Mouse (Mus musculus) hindbrain, embryonic 13.5 days (tissue): Measurements from ENCODE around the gene M6pr. TPM values are rescaled to one million over a fixed set of nuclear protein-coding genes. Genes with fewer than 3 reads are reported as not detected.

Experiments
- ATAC-seq: fragments of 200-750 bp; cut with Nextera tagmentation; 2 replicates; pipeline ENCODE4 v1.8.0; 2017; ENCODE audit warnings: moderate TSS enrichment; ENCODE audit not compliant: low FRiP score
- H3K27ac ChIP-seq: fragments of 300-500 bp; sonication (generic); 2 replicates; pipeline ENCODE4 v1.5.1; 2015; ENCODE audit warnings: inconsistent platforms, mild to moderate bottlenecking, moderate library complexity
- H3K27me3 ChIP-seq: fragments of 300-500 bp; sonication (generic); 2 replicates; pipeline ENCODE4 v1.6.1; 2015; ENCODE audit warnings: mild to moderate bottlenecking, inconsistent platforms
- H3K36me3 ChIP-seq: fragments of 300-500 bp; sonication (generic); 2 replicates; pipeline ENCODE4 v1.6.1; 2015; ENCODE audit warnings: mild to moderate bottlenecking, inconsistent platforms
- H3K4me1 ChIP-seq: fragments of 300-500 bp; sonication (generic); replicated peaks from 2 replicates; pipeline ENCODE4 v1.6.1; 2015; ENCODE audit warnings: inconsistent platforms
- H3K4me2 ChIP-seq: fragments of 300-500 bp; sonication (generic); 2 replicates; pipeline ENCODE4 v1.6.1; 2015; ENCODE audit warnings: inconsistent platforms, mild to moderate bottlenecking, moderate library complexity
- H3K4me3 ChIP-seq: fragments of 300-500 bp; sonication (generic); 2 replicates; pipeline ENCODE4 v1.5.1; 2015; ENCODE audit warnings: mild to moderate bottlenecking, inconsistent platforms
- H3K9ac ChIP-seq: fragments of 300-500 bp; sonication (generic); 2 replicates; pipeline ENCODE4 v1.6.1; 2015; ENCODE audit warnings: mild to moderate bottlenecking, inconsistent platforms
- H3K9me3 ChIP-seq: fragments of 300-500 bp; sonication (generic); 2 replicates; pipeline ENCODE4 v1.6.1; 2016; ENCODE audit warnings: inconsistent platforms
- WGBS: fragments of 180-500 bp; shearing (Covaris S2); methylation state at CpG from one replicate; pipeline ENCODE4 v1.1.7; 2015; 5-methylcytosine and 5-hydroxymethylcytosine counted together
- polyA plus RNA-seq: library from polyadenylated mRNA; unstranded; fragments of >200 nt; fragmentation: Nextera tagmentation; extraction: Ambion mirVana; gene quantifications from 2 replicates; pipeline ENCODE4 v1.2.1, GENCODE M21; 2015

Gene M6pr
- polyA plus RNA-seq, 1 experiment from 2014 or later = 58.2 TPM

GRCm38 (mm10) chr6:122290253-122290652 lies 18.3 kb upstream of the M6pr start:
- Histone ChIP-seq H3K4me2 (no peak overlapping the region), H3K9me3 (no peaks in the 10 kb centered on the region), H3K4me1 (no peaks in the 10 kb centered on the region), H3K27me3 (no peaks in the 10 kb centered on the region), H3K27ac (no peak overlapping the region), H3K36me3 (no peaks in the 10 kb centered on the region), H3K4me3 (no peak overlapping the region), H3K9ac (no peak overlapping the region)
- no peak for ATAC-seq
- 62% methylated on average over 3 of the region's 3 CpGs for WGBS

- H3K4me1 ChIP-seq = 0 out of 2 replicates have a peak, but pooled peaks cover 7% of the 10 kb centered on the region
- H3K9me3 ChIP-seq = no peaks in the 10 kb centered on the region
- no peak overlapping the region for H3K9ac ChIP-seq
- no peak overlapping the region for H3K4me2 ChIP-seq
- H3K27me3 ChIP-seq = no peaks in the 10 kb centered on the region
- no peak for ATAC-seq
- 84% methylated on average over 2 of the region's 2 CpGs for WGBS
- no peaks in the 10 kb centered on the region for H3K36me3 ChIP-seq
- no peak overlapping the region for H3K27ac ChIP-seq
- no peak overlapping the region for H3K4me3 ChIP-seq
Measured at GRCm38 (mm10) chr6:122291264-122291663, 17.3 kb upstream of the M6pr start.

GRCm38 (mm10) chr6:122291735-122292134 lies 16.8 kb upstream of the M6pr start:
- H3K4me3 ChIP-seq = no peak overlapping the region
- no peaks in the 10 kb centered on the region for H3K27me3 ChIP-seq
- H3K4me2 ChIP-seq = no peak overlapping the region
- no peak for ATAC-seq
- H3K36me3 ChIP-seq = no peaks in the 10 kb centered on the region
- no peak overlapping the region for H3K9ac ChIP-seq
- H3K9me3 ChIP-seq = no peaks in the 10 kb centered on the region
- H3K27ac ChIP-seq = no peak overlapping the region
- WGBS = 90% methylated on average over 3 of the region's 3 CpGs
- H3K4me1 ChIP-seq = peaks cover 11% of the 10 kb centered on the region

- WGBS = 65% methylated on average over 2 of the region's 2 CpGs
- H3K4me2 ChIP-seq = no peak overlapping the region
- no peak overlapping the region for H3K9ac ChIP-seq
- ATAC-seq = no peak
- no peaks in the 10 kb centered on the region for H3K9me3 ChIP-seq
- H3K4me3 ChIP-seq = no peak overlapping the region
- no peak overlapping the region for H3K27ac ChIP-seq
- no peaks in the 10 kb centered on the region for H3K27me3 ChIP-seq
- peaks cover 14% of the 10 kb centered on the region for H3K4me1 ChIP-seq
- H3K36me3 ChIP-seq = no peaks in the 10 kb centered on the region
Measured at GRCm38 (mm10) chr6:122292184-122292583, 16.3 kb upstream of the M6pr start.

GRCm38 (mm10) chr6:122293121-122293520 lies 15.4 kb upstream of the M6pr start:
- Histone ChIP-seq H3K27ac (no peak overlapping the region), H3K4me1 (peaks cover 18% of the 10 kb centered on the region), H3K4me2 (no peak overlapping the region), H3K9me3 (no peaks in the 10 kb centered on the region), H3K9ac (no peak overlapping the region), H3K36me3 (no peaks in the 10 kb centered on the region), H3K27me3 (no peaks in the 10 kb centered on the region), H3K4me3 (no peak overlapping the region)
- ATAC-seq = no peak
- WGBS = 93% methylated on average over 8 of the region's 8 CpGs

- H3K4me3 ChIP-seq = no peak overlapping the region
- no peak for ATAC-seq
- 96% methylated on average over 9 of the region's 9 CpGs for WGBS
- peaks cover 18% of the 10 kb centered on the region for H3K4me1 ChIP-seq
- H3K36me3 ChIP-seq = no peaks in the 10 kb centered on the region
- H3K4me2 ChIP-seq = no peak overlapping the region
- no peaks in the 10 kb centered on the region for H3K27me3 ChIP-seq
- no peak overlapping the region for H3K27ac ChIP-seq
- H3K9ac ChIP-seq = no peak overlapping the region
- H3K9me3 ChIP-seq = no peaks in the 10 kb centered on the region
Measured at GRCm38 (mm10) chr6:122293796-122294195, 14.7 kb upstream of the M6pr start.

GRCm38 (mm10) chr6:122294290-122294689 lies 14.2 kb upstream of the M6pr start:
- no peak overlapping the region for H3K27ac ChIP-seq
- H3K36me3 ChIP-seq = no peaks in the 10 kb centered on the region
- 77% methylated on average over 3 of the region's 3 CpGs for WGBS
- H3K9ac ChIP-seq = no peak overlapping the region
- no peaks in the 10 kb centered on the region for H3K9me3 ChIP-seq
- H3K27me3 ChIP-seq = no peaks in the 10 kb centered on the region
- no peak overlapping the region for H3K4me3 ChIP-seq
- no peak overlapping the region for H3K4me2 ChIP-seq
- H3K4me1 ChIP-seq = peaks cover 18% of the 10 kb centered on the region
- ATAC-seq = no peak

GRCm38 (mm10) chr6:122295242-122295641 lies 13.3 kb upstream of the M6pr start:
- no peak overlapping the region for H3K9ac ChIP-seq
- WGBS = 56% methylated on average over 9 of the region's 9 CpGs
- H3K36me3 ChIP-seq = no peaks in the 10 kb centered on the region
- H3K4me3 ChIP-seq = no peak overlapping the region
- ATAC-seq = no peak
- no peaks in the 10 kb centered on the region for H3K27me3 ChIP-seq
- no peak overlapping the region for H3K27ac ChIP-seq
- no peaks in the 10 kb centered on the region for H3K9me3 ChIP-seq
- H3K4me1 ChIP-seq = peaks cover 18% of the 10 kb centered on the region
- no peak overlapping the region for H3K4me2 ChIP-seq

GRCm38 (mm10) chr6:122296918-122297278 lies 11.6 kb upstream of the M6pr start:
- no peaks in the 10 kb centered on the region for H3K36me3 ChIP-seq
- WGBS = 38% methylated on average over 3 of the region's 3 CpGs
- peak overlapping the region; percentile 47 for H3K4me3 ChIP-seq
- H3K4me1 ChIP-seq = peaks cover 18% of the 10 kb centered on the region
- H3K9ac ChIP-seq = peak overlapping the region; percentile 80
- no peaks in the 10 kb centered on the region for H3K9me3 ChIP-seq
- peak overlapping the region; percentile 86 for H3K27ac ChIP-seq
- H3K4me2 ChIP-seq = peak overlapping the region; percentile 67
- ATAC-seq = no peak
- no peaks in the 10 kb centered on the region for H3K27me3 ChIP-seq

- Histone ChIP-seq H3K4me3 (peak overlapping the region; percentile 47), H3K4me2 (peak overlapping the region; percentile 67), H3K9me3 (no peaks in the 10 kb centered on the region), H3K9ac (peak overlapping the region; percentile 80), H3K4me1 (peaks cover 18% of the 10 kb centered on the region), H3K27ac (peak overlapping the region; percentile 86), H3K36me3 (no peaks in the 10 kb centered on the region), H3K27me3 (no peaks in the 10 kb centered on the region)
- 4% methylated on average over 25 of the region's 25 CpGs for WGBS
- ATAC-seq = peak; percentile 79
Measured at GRCm38 (mm10) chr6:122297279-122298222, 11.0 kb upstream of the M6pr start.

GRCm38 (mm10) chr6:122298223-122298609 lies 10.3 kb upstream of the M6pr start:
- H3K4me3 ChIP-seq = peak overlapping the region; percentile 47; the same call in 1 of the 2 replicates
- H3K36me3 ChIP-seq = no peaks in the 10 kb centered on the region
- peak overlapping the region; percentile 86 for H3K27ac ChIP-seq
- H3K4me1 ChIP-seq = peaks cover 18% of the 10 kb centered on the region
- peak; percentile 35; the same call in 1 of the 2 replicates for ATAC-seq
- H3K9ac ChIP-seq = no peak overlapping the region
- H3K27me3 ChIP-seq = no peaks in the 10 kb centered on the region
- peak overlapping the region; percentile 67; the same call in 1 of the 2 replicates for H3K4me2 ChIP-seq
- WGBS = 54% methylated on average over 4 of the region's 4 CpGs
- H3K9me3 ChIP-seq = no peaks in the 10 kb centered on the region

GRCm38 (mm10) chr6:122299621-122300133 lies 8.8 kb upstream of the M6pr start:
- Histone ChIP-seq H3K27ac (no peak overlapping the region), H3K4me3 (no peak overlapping the region), H3K4me1 (peaks cover 18% of the 10 kb centered on the region), H3K9me3 (no peaks in the 10 kb centered on the region), H3K27me3 (no peaks in the 10 kb centered on the region), H3K9ac (no peak overlapping the region), H3K4me2 (no peak overlapping the region), H3K36me3 (no peaks in the 10 kb centered on the region)
- ATAC-seq = no peak
- WGBS = 74% methylated on average over 3 of the region's 3 CpGs

GRCm38 (mm10) chr6:122302121-122302520 lies 6.4 kb upstream of the M6pr start:
- 50% methylated on average over 1 of the region's 1 CpGs for WGBS
- Histone ChIP-seq H3K4me2 (no peak overlapping the region), H3K4me1 (peaks cover 4% of the 10 kb centered on the region), H3K27me3 (no peaks in the 10 kb centered on the region), H3K27ac (no peak overlapping the region), H3K4me3 (no peak overlapping the region), H3K36me3 (no peaks in the 10 kb centered on the region), H3K9ac (no peak overlapping the region), H3K9me3 (no peaks in the 10 kb centered on the region)
- no peak for ATAC-seq
